Mouse (Mus musculus) liver, embryonic 13.5 days (tissue): ENCODE measurements around the gene Vmn1r47. TPM values are rescaled to one million over a fixed set of nuclear protein-coding genes. Genes with fewer than 3 reads are reported as not detected.
"Not testable (repeated sequence)": the region's sequence is repeated elsewhere in the genome, so short reads cannot be mapped to it uniquely, and the experiment has no call there.

Experiments used
- ATAC-seq: fragments of 200-750 bp; cut with Nextera tagmentation; 2 replicates; pipeline ENCODE4 v1.8.0; 2017; ENCODE audit warnings: low read depth, mild to moderate bottlenecking, moderate number of reproducible peaks, moderate library complexity
- DNase-seq: peaks from one replicate; pipeline ENCODE4 v3.0.0; 2022
- H3K27ac ChIP-seq: fragments of 300-500 bp; sonication (generic); 2 replicates; pipeline ENCODE4 v1.5.1; 2015; ENCODE audit warnings: moderate library complexity, mild to moderate bottlenecking, inconsistent platforms
- H3K27me3 ChIP-seq: fragments of 300-500 bp; sonication (generic); 2 replicates; pipeline ENCODE4 v1.6.1; 2015; ENCODE audit warnings: mild to moderate bottlenecking, inconsistent platforms
- H3K36me3 ChIP-seq: fragments of 300-500 bp; sonication (generic); 2 replicates; pipeline ENCODE4 v1.6.1; 2015; ENCODE audit warnings: mild to moderate bottlenecking, inconsistent platforms
- H3K4me1 ChIP-seq: fragments of 300-500 bp; sonication (generic); replicated peaks from 2 replicates; pipeline ENCODE4 v1.6.1; 2015; ENCODE audit warnings: inconsistent platforms
- H3K4me2 ChIP-seq: fragments of 300-500 bp; sonication (generic); 2 replicates; pipeline ENCODE4 v1.6.1; 2015; ENCODE audit warnings: inconsistent platforms, mild to moderate bottlenecking, moderate library complexity
- H3K4me3 ChIP-seq: fragments of 300-500 bp; sonication (generic); replicated peaks from 2 replicates; pipeline ENCODE4 v1.5.1; 2015; ENCODE audit warnings: mild to moderate bottlenecking, inconsistent platforms
- H3K9ac ChIP-seq: fragments of 300-500 bp; sonication (generic); 2 replicates; pipeline ENCODE4 v1.6.1; 2015; ENCODE audit warnings: mild to moderate bottlenecking, inconsistent platforms
- H3K9me3 ChIP-seq: fragments of 300-500 bp; sonication (generic); replicated peaks from 2 replicates; pipeline ENCODE4 v1.6.1; 2016; ENCODE audit warnings: inconsistent platforms
- WGBS: fragments of 180-500 bp; shearing (Covaris S2); methylation state at CpG from one replicate; pipeline ENCODE4 v1.1.7; 2015; ENCODE audit not compliant: insufficient replicate concordance; 5-methylcytosine and 5-hydroxymethylcytosine counted together
- polyA plus RNA-seq: library from polyadenylated mRNA; unstranded; fragments of >200 nt; fragmentation: Nextera tagmentation; extraction: Ambion mirVana; gene quantifications from 2 replicates; pipeline ENCODE4 v1.2.1, GENCODE M21; 2015

Gene Vmn1r47
- not detected in 2 replicates for polyA plus RNA-seq

- not testable (repeated sequence) for DNase-seq, H3K27me3 ChIP-seq, H3K36me3 ChIP-seq, H3K4me3 ChIP-seq, ATAC-seq, H3K9ac ChIP-seq, H3K9me3 ChIP-seq, H3K4me2 ChIP-seq, H3K27ac ChIP-seq, H3K4me1 ChIP-seq
- 78% methylated on average over 1 of the region's 1 CpGs for WGBS
Observed at GRCm38 (mm10) chr6:90015847-90016246, at the start of gene Vmn1r47. TSS of gene Vmn1r47 (plus strand) at chr6:90016147.

GRCm38 (mm10) chr6:89966341-89966740 lies 49.6 kb upstream of the Vmn1r47 start:
- Histone ChIP-seq H3K4me2 (no peak overlapping the region), H3K9ac (no peak overlapping the region), H3K27me3 (no peaks in the 10 kb centered on the region), H3K27ac (no peak overlapping the region), H3K9me3 (no peaks in the 10 kb centered on the region), H3K36me3 (no peaks in the 10 kb centered on the region), H3K4me1 (no peaks in the 10 kb centered on the region), H3K4me3 (no peak overlapping the region)
- no peak for DNase-seq
- no peak for ATAC-seq

- no peak within 1 kb of the TSS for H3K4me2 ChIP-seq
- DNase-seq (no peak), ATAC-seq (no peak)
- 32% methylated on average over 2 of the region's 2 CpGs for WGBS
- H3K4me1 ChIP-seq, result no peaks in the 10 kb centered on the region
- no peaks in the 10 kb centered on the region for H3K36me3 ChIP-seq
- no peak within 1 kb of the TSS for H3K9ac ChIP-seq
- no peak within 1 kb of the TSS for H3K27ac ChIP-seq
- H3K9me3 ChIP-seq, result no peaks in the 10 kb centered on the region
- no peaks in the 10 kb centered on the region for H3K27me3 ChIP-seq
- H3K4me3 ChIP-seq, result no peak within 1 kb of the TSS
Observed at GRCm38 (mm10) chr6:89969013-89969412, 46.9 kb upstream of the Vmn1r47 start, which contains the start of gene Vmn1r46. TSS of gene Vmn1r46 (plus strand) at chr6:89969313.

- H3K9me3 ChIP-seq, result peaks cover under 1% of the 10 kb centered on the region; the same call in 1 of the 2 replicates
- ATAC-seq, result no peak
- no peak overlapping the region for H3K9ac ChIP-seq
- H3K27me3 ChIP-seq, result no peaks in the 10 kb centered on the region
- H3K4me1 ChIP-seq, result no peaks in the 10 kb centered on the region
- H3K27ac ChIP-seq, result no peak overlapping the region
- no peak overlapping the region for H3K4me3 ChIP-seq
- no peak overlapping the region for H3K4me2 ChIP-seq
- WGBS, result 9% methylated on average over 1 of the region's 1 CpGs
- DNase-seq, result no peak
- H3K36me3 ChIP-seq, result no peaks in the 10 kb centered on the region
Observed at GRCm38 (mm10) chr6:89985989-89986388, 30.0 kb upstream of the Vmn1r47 start.

- not testable (repeated sequence) for H3K27me3 ChIP-seq, H3K9me3 ChIP-seq, H3K4me1 ChIP-seq, H3K4me2 ChIP-seq, H3K36me3 ChIP-seq, H3K9ac ChIP-seq, H3K27ac ChIP-seq, H3K4me3 ChIP-seq, ATAC-seq, DNase-seq
- WGBS, result no CpG with 5 or more reads among the region's 2 CpGs
Observed at GRCm38 (mm10) chr6:90036741-90037140, 20.8 kb downstream of the Vmn1r47 start, which contains the start of gene Vmn1r48. TSS of gene Vmn1r48 (minus strand) at chr6:90036841.

Other genes with a start within 250 kb of the Vmn1r47 start
- gene Vmn1r42, start 139.7 kb upstream of the Vmn1r47 start, polyA plus RNA-seq, result not detected in 2 replicates
- not detected in 2 replicates for gene Vmn1r43, start 139.7 kb upstream of the Vmn1r47 start, polyA plus RNA-seq
- not detected in 2 replicates for gene Vmn1r44, start 132.5 kb upstream of the Vmn1r47 start, polyA plus RNA-seq
- not detected in 2 replicates for gene Vmn1r45, start 75.5 kb upstream of the Vmn1r47 start, polyA plus RNA-seq
- not detected in 2 replicates for gene Vmn1r46, start 46.8 kb upstream of the Vmn1r47 start, polyA plus RNA-seq
- gene Vmn1r48, start 20.7 kb downstream of the Vmn1r47 start, polyA plus RNA-seq, result not detected in 2 replicates
- gene Vmn1r49, start 62.4 kb downstream of the Vmn1r47 start, polyA plus RNA-seq, result not detected in 2 replicates
- gene Vmn1r50, start 85.3 kb downstream of the Vmn1r47 start, polyA plus RNA-seq, result not detected in 2 replicates
- not detected in 2 replicates for gene Vmn1r51, start 106.4 kb downstream of the Vmn1r47 start, polyA plus RNA-seq
- gene Vmn1r52, start 158.7 kb downstream of the Vmn1r47 start, polyA plus RNA-seq, result not detected in 2 replicates
- not detected in 2 replicates for gene V1ra8, start 186.6 kb downstream of the Vmn1r47 start, polyA plus RNA-seq
- gene Vmn1r53, start 208.3 kb downstream of the Vmn1r47 start, polyA plus RNA-seq, result not detected in 2 replicates
- not detected in 2 replicates for gene Vmn1r54, start 230.2 kb downstream of the Vmn1r47 start, polyA plus RNA-seq